Mouse (Mus musculus) lung, embryonic 16.5 days (tissue): Measurements from ENCODE around the gene Cmtm3. TPM values are rescaled to one million over a fixed set of nuclear protein-coding genes. Genes with fewer than 3 reads are reported as not detected.

ENCODE experiments used
- ATAC-seq: fragments of 200-750 bp; cut with Nextera tagmentation; 2 replicates; pipeline ENCODE4 v1.8.0; 2017; ENCODE audit warnings: low read depth, mild to moderate bottlenecking, moderate library complexity
- H3K27ac ChIP-seq: fragments of 300-500 bp; sonication (generic); 2 replicates; pipeline ENCODE4 v1.5.1; 2014; ENCODE audit warnings: mild to moderate bottlenecking, control low read depth, low read length
- H3K27me3 ChIP-seq: fragments of 300-500 bp; sonication (generic); 2 replicates; pipeline ENCODE4 v1.6.1; 2014; ENCODE audit warnings: low read depth, low read length, mixed read lengths; ENCODE audit not compliant: control insufficient read depth, insufficient read depth
- H3K36me3 ChIP-seq: fragments of 300-500 bp; sonication (generic); 2 replicates; pipeline ENCODE4 v1.6.1; 2014; ENCODE audit warnings: low read length; ENCODE audit not compliant: control insufficient read depth, insufficient read depth
- H3K4me1 ChIP-seq: fragments of 300-500 bp; sonication (generic); replicated peaks from 2 replicates; pipeline ENCODE4 v1.6.1; 2014; ENCODE audit warnings: low read length, mixed read lengths; ENCODE audit not compliant: control insufficient read depth, insufficient read depth
- H3K4me2 ChIP-seq: fragments of 300-500 bp; sonication (generic); 2 replicates; pipeline ENCODE4 v1.6.1; 2014; ENCODE audit warnings: low read depth, low read length, control low read depth
- H3K4me3 ChIP-seq: fragments of 300-500 bp; sonication (generic); 2 replicates; pipeline ENCODE4 v1.5.1; 2014; ENCODE audit warnings: mild to moderate bottlenecking, low read length, control low read depth
- H3K9ac ChIP-seq: fragments of 300-500 bp; sonication (generic); 2 replicates; pipeline ENCODE4 v1.6.1; 2014; ENCODE audit warnings: low read length, control low read depth
- H3K9me3 ChIP-seq: fragments of 300-500 bp; sonication (generic); 2 replicates; pipeline ENCODE4 v1.6.1; 2016; ENCODE audit warnings: low read length; ENCODE audit not compliant: control insufficient read depth
- WGBS: fragments of 180-500 bp; shearing (Covaris S2); extraction: QIAGEN DNeasy Blood & Tissue Kit; methylation state at CpG from one replicate; pipeline ENCODE4 v1.1.7; 2014; 5-methylcytosine and 5-hydroxymethylcytosine counted together
- polyA plus RNA-seq: library from polyadenylated mRNA; unstranded; fragments of >200 nt; fragmentation: Nextera tagmentation; extraction: Ambion mirVana; gene quantifications from 2 replicates; pipeline ENCODE4 v1.2.1, GENCODE M21; 2015

Gene Cmtm3
- polyA plus RNA-seq, 1 experiment from 2014 or later = 142 TPM

GRCm38 (mm10) chr8:104340233-104341105 lies 1.3 kb downstream of the Cmtm3 start:
- peaks cover 2% of the 10 kb centered on the region; the same call in 1 of the 2 replicates for H3K36me3 ChIP-seq
- H3K27ac ChIP-seq = peak overlapping the region; percentile 89
- H3K9ac ChIP-seq = peak overlapping the region; percentile 80
- peak overlapping the region; percentile 81 for H3K4me2 ChIP-seq
- H3K9me3 ChIP-seq = no peaks in the 10 kb centered on the region; the same call in 1 of the 2 replicates
- no peaks in the 10 kb centered on the region for H3K27me3 ChIP-seq
- peak overlapping the region; percentile 63 for H3K4me3 ChIP-seq
- 2% methylated on average over 47 of the region's 54 CpGs for WGBS
- ATAC-seq = peak; percentile 85
- H3K4me1 ChIP-seq = peaks cover 17% of the 10 kb centered on the region

GRCm38 (mm10) chr8:104341106-104341561 lies 1.9 kb downstream of the Cmtm3 start:
- Histone ChIP-seq H3K4me1 (peaks cover 17% of the 10 kb centered on the region), H3K36me3 (peaks cover 2% of the 10 kb centered on the region; the same call in 1 of the 2 replicates), H3K9me3 (no peaks in the 10 kb centered on the region; the same call in 1 of the 2 replicates), H3K27ac (peak overlapping the region; percentile 89), H3K9ac (peak overlapping the region; percentile 80), H3K4me2 (peak overlapping the region; percentile 81), H3K27me3 (no peaks in the 10 kb centered on the region), H3K4me3 (peak overlapping the region; percentile 63)
- peak; percentile 69 for ATAC-seq
- under 1% methylated on average over 24 of the region's 24 CpGs for WGBS

- peak overlapping the region; percentile 81 for H3K4me2 ChIP-seq
- H3K36me3 ChIP-seq = peaks cover 2% of the 10 kb centered on the region; the same call in 1 of the 2 replicates
- peak overlapping the region; percentile 63 for H3K4me3 ChIP-seq
- H3K27ac ChIP-seq = peak overlapping the region; percentile 44
- peaks cover 17% of the 10 kb centered on the region for H3K4me1 ChIP-seq
- H3K9me3 ChIP-seq = no peaks in the 10 kb centered on the region; the same call in 1 of the 2 replicates
- no peak for ATAC-seq
- H3K9ac ChIP-seq = peak overlapping the region; percentile 80; the same call in 1 of the 2 replicates
- H3K27me3 ChIP-seq = no peaks in the 10 kb centered on the region
- 41% methylated on average over 6 of the region's 6 CpGs for WGBS
Observed at GRCm38 (mm10) chr8:104341678-104342077, 2.5 kb downstream of the Cmtm3 start.

- Histone ChIP-seq H3K27ac (no peak overlapping the region), H3K9me3 (no peaks in the 10 kb centered on the region), H3K36me3 (peaks cover 2% of the 10 kb centered on the region; the same call in 1 of the 2 replicates), H3K4me2 (0 out of 2 replicates have a peak overlapping the region, but pooled peaks have one; percentile 13), H3K9ac (no peak overlapping the region), H3K27me3 (no peaks in the 10 kb centered on the region), H3K4me1 (peaks cover 17% of the 10 kb centered on the region), H3K4me3 (no peak overlapping the region)
- ATAC-seq = no peak
- 51% methylated on average over 5 of the region's 5 CpGs for WGBS
Observed at GRCm38 (mm10) chr8:104342426-104342825, 3.2 kb downstream of the Cmtm3 start.

GRCm38 (mm10) chr8:104343957-104344356 lies 4.7 kb downstream of the Cmtm3 start:
- WGBS = 12% methylated on average over 7 of the region's 7 CpGs
- H3K36me3 ChIP-seq = peaks cover 2% of the 10 kb centered on the region; the same call in 1 of the 2 replicates
- peaks cover 17% of the 10 kb centered on the region for H3K4me1 ChIP-seq
- H3K9ac ChIP-seq = no peak overlapping the region
- H3K4me3 ChIP-seq = no peak overlapping the region
- H3K9me3 ChIP-seq = no peaks in the 10 kb centered on the region
- 0 out of 2 replicates have a peak, but pooled peaks have one; percentile 15 for ATAC-seq
- H3K27me3 ChIP-seq = no peaks in the 10 kb centered on the region
- no peak overlapping the region for H3K27ac ChIP-seq
- H3K4me2 ChIP-seq = no peak overlapping the region

- no peaks in the 10 kb centered on the region for H3K27me3 ChIP-seq
- ATAC-seq = no peak
- no peak overlapping the region for H3K27ac ChIP-seq
- WGBS = 80% methylated on average over 5 of the region's 5 CpGs
- peaks cover 2% of the 10 kb centered on the region; the same call in 1 of the 2 replicates for H3K36me3 ChIP-seq
- H3K9ac ChIP-seq = no peak overlapping the region
- no peak overlapping the region for H3K4me3 ChIP-seq
- no peak overlapping the region for H3K4me2 ChIP-seq
- peaks cover 14% of the 10 kb centered on the region for H3K4me1 ChIP-seq
- no peaks in the 10 kb centered on the region for H3K9me3 ChIP-seq
Observed at GRCm38 (mm10) chr8:104344622-104345021, 5.4 kb downstream of the Cmtm3 start.

- Histone ChIP-seq H3K36me3 (peaks cover 2% of the 10 kb centered on the region; the same call in 1 of the 2 replicates), H3K9ac (no peak overlapping the region), H3K4me3 (no peak overlapping the region), H3K9me3 (no peaks in the 10 kb centered on the region), H3K4me1 (peaks cover 6% of the 10 kb centered on the region), H3K4me2 (no peak overlapping the region), H3K27me3 (no peaks in the 10 kb centered on the region), H3K27ac (no peak overlapping the region)
- ATAC-seq = no peak
- 56% methylated on average over 12 of the region's 12 CpGs for WGBS
Observed at GRCm38 (mm10) chr8:104346706-104347105, 7.5 kb downstream of the Cmtm3 start.

GRCm38 (mm10) chr8:104348971-104349370 lies 9.8 kb downstream of the Cmtm3 start:
- WGBS = 71% methylated on average over 5 of the region's 5 CpGs

GRCm38 (mm10) chr8:104350047-104350446 lies 10.8 kb downstream of the Cmtm3 start:
- Histone ChIP-seq H3K4me2 (no peak overlapping the region), H3K27ac (no peak overlapping the region), H3K9me3 (no peaks in the 10 kb centered on the region), H3K4me3 (no peak overlapping the region), H3K9ac (no peak overlapping the region), H3K27me3 (no peaks in the 10 kb centered on the region), H3K4me1 (no peaks in the 10 kb centered on the region), H3K36me3 (peaks cover 2% of the 10 kb centered on the region; the same call in 1 of the 2 replicates)
- no peak for ATAC-seq
- 69% methylated on average over 13 of the region's 13 CpGs for whole genome bisulfite sequencing

More at GRCm38 (mm10) chr8:104348971-104349370, 9.8 kb downstream of the Cmtm3 start:
- no peak overlapping the region for H3K9ac ChIP-seq
- no peak overlapping the region for H3K4me2 ChIP-seq
- ATAC-seq = no peak
- H3K27me3 ChIP-seq = no peaks in the 10 kb centered on the region
- H3K4me1 ChIP-seq = no peaks in the 10 kb centered on the region
- H3K4me3 ChIP-seq = no peak overlapping the region
- H3K36me3 ChIP-seq = peaks cover 2% of the 10 kb centered on the region; the same call in 1 of the 2 replicates
- no peaks in the 10 kb centered on the region for H3K9me3 ChIP-seq
- no peak overlapping the region for H3K27ac ChIP-seq
